Mouse (Mus musculus) neural tube, embryonic 11.5 days (tissue): ENCODE data around the gene Ppp1r3e. TPM values are rescaled to one million over a fixed set of nuclear protein-coding genes. Genes with fewer than 3 reads are reported as not detected.

Experiments used
- ATAC-seq: fragments of 200-750 bp; cut with Nextera tagmentation; 2 replicates; pipeline ENCODE4 v1.8.0; 2017; ENCODE audit warnings: moderate number of reproducible peaks, mild to moderate bottlenecking, moderate TSS enrichment, moderate library complexity; ENCODE audit not compliant: insufficient read depth, low FRiP score, low TSS enrichment
- DNase-seq: peaks from one replicate; pipeline ENCODE4 v3.0.0-alpha.2; 2015; ENCODE audit warnings: low spot score
- H3K27ac ChIP-seq: fragments of 300-500 bp; sonication (generic); 2 replicates; pipeline ENCODE4 v1.5.1; 2014; ENCODE audit warnings: low read depth, mild to moderate bottlenecking, low read length
- H3K27me3 ChIP-seq: fragments of 300-500 bp; sonication (generic); 2 replicates; pipeline ENCODE4 v1.6.1; 2014; ENCODE audit warnings: mild to moderate bottlenecking, low read length, mixed read lengths; ENCODE audit not compliant: control insufficient read depth, insufficient read depth
- H3K36me3 ChIP-seq: fragments of 300-500 bp; sonication (generic); 2 replicates; pipeline ENCODE4 v1.6.1; 2014; ENCODE audit warnings: mild to moderate bottlenecking, low read length, moderate library complexity, mixed read lengths; ENCODE audit not compliant: control insufficient read depth, insufficient read depth
- H3K4me1 ChIP-seq: fragments of 300-500 bp; sonication (generic); 2 replicates; pipeline ENCODE4 v1.6.1; 2014; ENCODE audit warnings: low read length, mixed read lengths; ENCODE audit not compliant: control insufficient read depth, insufficient read depth
- H3K4me2 ChIP-seq: fragments of 300-500 bp; sonication (generic); 2 replicates; pipeline ENCODE4 v1.6.1; 2014; ENCODE audit warnings: low read depth, mild to moderate bottlenecking, moderate library complexity
- H3K4me3 ChIP-seq: fragments of 300-500 bp; sonication (generic); 2 replicates; pipeline ENCODE4 v1.5.1; 2014; ENCODE audit warnings: low read depth, low read length
- H3K9ac ChIP-seq: fragments of 300-500 bp; sonication (generic); 2 replicates; pipeline ENCODE4 v1.6.1; 2014; ENCODE audit warnings: mild to moderate bottlenecking, low read length
- H3K9me3 ChIP-seq: fragments of 300-500 bp; sonication (generic); 2 replicates; pipeline ENCODE4 v1.6.1; 2016; ENCODE audit warnings: low read length; ENCODE audit not compliant: control insufficient read depth
- WGBS: fragments of 180-500 bp; shearing (Covaris S2); extraction: QIAGEN DNeasy Blood & Tissue Kit; methylation state at CpG from one replicate; pipeline ENCODE4 v1.1.7; 2014; 5-methylcytosine and 5-hydroxymethylcytosine counted together
- polyA plus RNA-seq: library from polyadenylated mRNA; unstranded; fragments of >200 nt; fragmentation: Nextera tagmentation; extraction: Ambion mirVana; gene quantifications from 2 replicates; pipeline ENCODE4 v1.2.1, GENCODE M21; 2014

Ppp1r3e gene
- 1.3 and 1.5 TPM in 2 replicates for polyA plus RNA-seq

DNA sequence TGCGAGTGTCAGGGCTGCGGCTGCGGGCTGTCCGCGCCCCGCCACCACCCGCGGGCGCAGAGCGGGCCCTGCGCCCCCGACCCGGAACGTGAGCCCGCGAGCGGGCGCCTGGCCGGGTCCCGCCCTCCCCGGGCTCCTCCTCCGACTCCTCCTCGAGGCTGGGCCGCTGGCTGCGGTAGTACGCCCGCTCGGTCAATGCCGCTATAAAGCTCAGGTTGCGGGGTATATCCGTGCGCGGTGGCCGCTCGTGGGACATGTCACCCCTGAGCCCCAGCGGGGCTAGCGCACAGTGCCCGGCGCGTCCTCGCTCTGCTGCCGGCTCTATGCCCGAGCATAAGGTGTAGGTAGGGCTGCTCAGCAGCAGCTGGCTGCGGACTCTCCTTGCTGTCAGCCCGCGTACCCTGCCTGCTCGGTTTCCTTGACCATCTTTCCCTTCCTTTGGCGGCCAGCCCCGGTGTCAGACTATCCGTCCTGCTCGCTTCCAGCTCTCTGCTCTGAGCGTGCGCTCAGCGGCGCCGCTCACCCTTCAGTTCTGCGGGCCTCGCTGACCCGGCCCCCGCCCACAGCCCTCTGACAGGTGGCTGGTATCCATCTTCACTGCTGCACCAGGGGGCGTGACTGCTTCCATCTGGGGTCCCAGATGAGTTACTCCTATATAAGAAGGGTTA lies at the start of gene Ppp1r3e:
Ppp1r3e (minus strand) TSS at position 503 of the 668 bp plus-strand sequence.
- Histone ChIP-seq H3K4me3 (peak within 1 kb of the TSS; percentile 67), H3K9me3 (no peaks in the 10 kb centered on the region), H3K27ac (peak within 1 kb of the TSS; percentile 67), H3K9ac (peak within 1 kb of the TSS; percentile 61), H3K27me3 (no peaks in the 10 kb centered on the region), H3K4me2 (peak within 1 kb of the TSS; percentile 99), H3K36me3 (no peaks in the 10 kb centered on the region), H3K4me1 (0 out of 2 replicates have a peak, but pooled peaks cover 6% of the 10 kb centered on the region)
- WGBS, result under 1% methylated on average over 54 of the region's 61 CpGs
- DNase-seq (peak; percentile 75), ATAC-seq (peak; percentile 66)

DNA sequence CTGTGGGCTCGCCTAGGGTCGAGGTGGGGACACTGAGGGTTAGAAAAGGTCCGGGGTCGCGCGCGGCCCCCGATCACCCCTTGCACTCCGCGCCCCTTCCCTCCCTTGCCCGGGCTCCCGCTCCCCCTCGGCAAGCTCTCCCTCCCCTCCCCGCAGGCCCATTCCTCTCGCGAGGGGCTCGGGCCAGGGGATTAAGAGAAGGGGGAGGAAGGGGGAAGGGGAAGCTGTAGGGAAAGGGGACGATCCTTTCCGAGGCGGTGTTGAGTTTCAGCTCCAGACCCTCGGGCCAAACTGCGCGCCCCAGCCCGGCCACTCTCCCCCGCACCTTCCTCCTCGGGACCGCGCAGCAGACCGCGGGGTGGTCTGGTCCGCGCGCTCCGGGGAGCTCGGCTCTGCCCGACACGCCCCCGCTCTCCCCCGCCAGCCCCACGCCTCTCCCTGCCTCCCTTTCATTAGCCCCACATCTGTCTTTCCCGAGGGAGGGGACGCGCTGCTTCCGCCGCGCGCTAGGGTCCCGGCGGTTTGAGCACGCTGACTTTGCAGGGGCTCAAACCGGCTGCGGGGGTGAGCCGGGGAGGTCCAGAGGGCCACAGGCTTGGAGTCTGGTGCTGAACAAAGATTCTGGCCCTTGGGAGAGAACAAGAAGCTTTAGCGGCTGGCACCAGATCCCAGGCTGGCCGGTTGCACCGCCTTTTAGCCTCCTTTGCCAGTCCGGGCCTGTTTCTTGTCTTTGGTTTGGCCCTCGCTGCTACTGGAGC lies 49.2 kb upstream of the Ppp1r3e start:
- Histone ChIP-seq H3K27me3 (no peaks in the 10 kb centered on the region), H3K4me2 (peak overlapping the region; percentile 95), H3K36me3 (peaks cover 7% of the 10 kb centered on the region), H3K4me1 (peaks cover 24% of the 10 kb centered on the region), H3K27ac (peak overlapping the region; percentile 96), H3K4me3 (peak overlapping the region; percentile 51), H3K9ac (peak overlapping the region; percentile 95), H3K9me3 (no peaks in the 10 kb centered on the region)
- ATAC-seq, result peak; percentile 64
- WGBS, result 0% methylated on average over 43 of the region's 58 CpGs
- peak; percentile 86 for DNase-seq

DNA sequence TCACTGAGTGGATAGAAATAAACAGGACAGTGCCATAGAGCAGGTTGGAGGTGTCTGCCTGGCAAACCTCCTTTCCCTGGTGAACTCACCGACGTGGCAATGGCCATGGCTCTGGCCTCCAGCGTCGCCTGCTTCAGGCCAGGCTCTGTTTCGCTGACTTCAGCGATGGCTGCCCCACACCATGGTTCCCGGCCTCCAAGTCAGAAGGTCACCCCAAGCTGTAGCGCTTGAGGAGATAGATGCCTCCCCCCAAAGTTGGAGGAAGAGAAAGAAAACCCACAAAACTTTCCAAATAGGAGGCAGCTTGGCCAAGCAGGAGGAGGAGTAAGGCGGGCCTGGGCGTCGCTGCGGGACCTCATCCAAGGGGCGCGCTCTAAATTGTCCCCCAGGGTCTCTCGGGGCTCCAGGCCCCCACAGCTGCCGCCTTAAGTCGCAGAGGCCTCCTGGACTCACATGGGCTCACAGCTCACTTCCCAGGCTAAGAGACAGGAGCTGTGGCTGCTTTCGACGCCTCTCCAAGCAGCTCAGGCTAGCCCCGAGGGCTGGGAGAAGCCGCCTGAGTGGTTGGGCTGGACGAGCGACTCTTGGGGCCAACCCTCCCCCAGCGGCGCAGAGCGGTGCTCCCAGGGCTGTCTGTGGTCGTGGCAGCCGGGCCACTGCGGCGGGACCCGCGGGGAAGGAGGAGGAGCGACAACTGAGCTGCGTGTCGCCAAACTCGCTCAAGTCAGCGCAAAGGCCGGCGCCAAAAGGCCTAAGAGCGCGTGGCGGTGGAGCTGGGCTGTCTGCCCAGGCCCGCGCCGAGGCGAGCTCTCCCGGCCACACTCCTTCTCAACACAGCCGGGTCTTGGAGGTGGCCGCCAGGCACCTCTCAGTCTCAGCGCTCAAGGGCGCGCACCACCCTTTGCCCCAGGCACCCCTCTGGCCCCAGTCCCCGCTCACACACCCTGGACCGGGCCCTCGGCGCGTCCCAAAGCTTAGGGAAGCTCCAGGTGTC lies 48.3 kb upstream of the Ppp1r3e start, which contains the start of gene Efs:
Efs (minus strand) TSS at position 778 of the 994 bp plus-strand sequence.
- peak; percentile 77 for DNase-seq
- peak within 1 kb of the TSS; percentile 95 for H3K9ac ChIP-seq
- WGBS, result under 1% methylated on average over 50 of the region's 57 CpGs
- peak; percentile 59 for ATAC-seq
- 0 out of 2 replicates have a peak, but pooled peaks cover 2% of the 10 kb centered on the region for H3K9me3 ChIP-seq
- H3K27me3 ChIP-seq, result no peaks in the 10 kb centered on the region
- peaks cover 7% of the 10 kb centered on the region for H3K36me3 ChIP-seq
- peaks cover 24% of the 10 kb centered on the region for H3K4me1 ChIP-seq
- peak within 1 kb of the TSS; percentile 96 for H3K27ac ChIP-seq
- H3K4me3 ChIP-seq, result peak within 1 kb of the TSS; percentile 51
- peak within 1 kb of the TSS; percentile 95 for H3K4me2 ChIP-seq

DNA sequence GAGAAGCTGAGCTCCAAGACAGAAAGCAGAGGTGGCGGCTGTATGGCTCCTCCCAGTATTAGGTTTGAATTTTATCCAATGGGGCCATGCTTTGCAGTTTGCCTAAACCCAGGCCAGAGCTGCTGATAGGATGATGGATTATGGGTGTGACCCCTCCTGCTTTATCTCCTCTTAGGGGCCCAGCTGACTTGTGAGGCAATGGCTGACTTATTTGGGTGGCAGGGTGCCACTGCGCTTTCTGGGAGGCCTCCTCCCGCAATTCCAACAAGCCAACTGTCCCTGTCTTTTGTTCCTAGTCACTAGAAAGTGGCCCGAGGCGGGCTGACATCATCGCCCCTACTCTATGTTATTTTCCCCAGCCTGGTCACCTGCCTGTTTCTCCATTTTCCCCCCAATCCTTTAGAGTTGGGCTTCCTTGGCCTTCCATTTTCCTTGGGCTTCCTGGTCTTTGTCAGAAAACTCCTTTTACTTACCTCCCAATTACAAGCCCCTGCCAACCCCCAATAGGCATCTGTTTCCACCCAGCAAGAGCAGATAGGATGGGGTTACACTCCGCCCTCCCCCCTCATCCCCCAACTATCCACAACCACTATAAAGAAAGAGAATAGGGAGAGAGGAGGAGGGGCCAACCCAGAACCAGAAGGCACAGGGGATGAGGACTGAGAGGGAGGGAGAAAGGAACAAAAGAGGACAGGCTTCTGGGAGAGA lies 47.4 kb upstream of the Ppp1r3e start:
- WGBS, result 8% methylated on average over 7 of the region's 7 CpGs

DNA sequence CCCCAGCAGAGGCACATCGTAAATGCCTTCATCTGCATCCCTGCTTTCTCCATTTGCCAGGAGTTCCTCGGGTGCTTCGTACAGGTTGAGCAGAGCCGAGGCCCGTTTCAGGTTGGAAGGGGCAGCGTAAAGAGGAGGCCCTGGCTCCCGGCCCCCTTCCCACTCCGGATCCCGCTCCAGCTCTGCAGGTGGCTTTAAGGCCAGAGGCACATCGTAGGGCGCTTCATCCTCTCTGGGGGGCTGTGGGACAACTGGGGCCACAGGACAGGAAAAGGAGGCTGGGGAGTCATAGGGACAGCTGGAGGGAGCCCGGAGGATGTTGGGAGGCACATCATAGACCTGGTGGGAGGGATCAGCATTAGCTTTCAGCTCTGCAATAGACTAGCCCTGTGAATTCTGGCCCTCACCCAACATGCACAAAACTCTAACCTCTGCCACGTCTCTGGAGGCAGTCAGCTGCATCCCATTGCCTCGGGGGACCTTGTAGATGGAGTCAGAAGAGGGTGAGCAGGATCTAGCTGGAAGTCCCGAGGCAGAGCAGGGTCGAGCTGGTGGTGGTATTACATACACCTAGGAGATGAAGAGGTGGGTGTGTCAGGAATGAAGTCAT lies 42.8 kb upstream of the Ppp1r3e start:
- H3K36me3 ChIP-seq, result peaks cover 23% of the 10 kb centered on the region
- DNase-seq (no peak), ATAC-seq (no peak)
- H3K9ac ChIP-seq, result no peak overlapping the region
- H3K27me3 ChIP-seq, result no peaks in the 10 kb centered on the region
- H3K4me3 ChIP-seq, result no peak overlapping the region
- no peak overlapping the region for H3K4me2 ChIP-seq
- no peak overlapping the region for H3K27ac ChIP-seq
- WGBS, result 96% methylated on average over 16 of the region's 16 CpGs
- peaks cover 8% of the 10 kb centered on the region for H3K4me1 ChIP-seq
- H3K9me3 ChIP-seq, result 0 out of 2 replicates have a peak, but pooled peaks cover 2% of the 10 kb centered on the region

More for the DNA sequence above, 47.4 kb upstream of the Ppp1r3e start:
- Histone ChIP-seq H3K36me3 (peaks cover 13% of the 10 kb centered on the region), H3K4me2 (peak overlapping the region; percentile 95), H3K27me3 (no peaks in the 10 kb centered on the region), H3K4me3 (peak overlapping the region; percentile 51), H3K27ac (peak overlapping the region; percentile 96), H3K9ac (peak overlapping the region; percentile 95), H3K9me3 (0 out of 2 replicates have a peak, but pooled peaks cover 2% of the 10 kb centered on the region), H3K4me1 (peaks cover 24% of the 10 kb centered on the region)
- ATAC-seq (peak; percentile 62), DNase-seq (peak; percentile 59)

DNA sequence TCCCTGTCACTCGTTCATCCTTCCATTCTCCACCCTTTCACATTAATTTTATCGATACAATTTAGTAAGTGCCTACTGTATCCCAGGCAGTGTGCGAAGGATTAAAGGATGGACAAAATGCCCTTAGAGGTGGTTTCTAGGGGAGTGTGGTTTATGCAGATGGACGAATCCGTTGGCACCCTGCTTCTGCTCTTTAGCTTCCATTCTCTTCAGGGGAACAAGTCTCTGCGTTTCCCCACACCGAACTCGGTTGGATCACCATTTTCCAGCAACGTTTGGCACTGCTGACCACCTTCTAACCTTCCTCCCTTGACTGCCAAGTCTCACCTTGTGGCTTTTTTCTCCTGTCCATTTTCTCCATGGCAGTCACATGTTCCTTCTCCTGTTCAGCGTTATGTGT lies 36.0 kb upstream of the Ppp1r3e start:
- Histone ChIP-seq H3K4me3 (peak overlapping the region; percentile 90), H3K27ac (peak overlapping the region; percentile 54), H3K9me3 (no peaks in the 10 kb centered on the region), H3K4me1 (peaks cover 6% of the 10 kb centered on the region), H3K36me3 (peaks cover 7% of the 10 kb centered on the region; the same call in 1 of the 2 replicates), H3K4me2 (peak overlapping the region; percentile 100), H3K9ac (peak overlapping the region; percentile 92), H3K27me3 (no peaks in the 10 kb centered on the region)
- WGBS, result 17% methylated on average over 10 of the region's 10 CpGs
- ATAC-seq, result no peak
- no peak for DNase-seq

DNA sequence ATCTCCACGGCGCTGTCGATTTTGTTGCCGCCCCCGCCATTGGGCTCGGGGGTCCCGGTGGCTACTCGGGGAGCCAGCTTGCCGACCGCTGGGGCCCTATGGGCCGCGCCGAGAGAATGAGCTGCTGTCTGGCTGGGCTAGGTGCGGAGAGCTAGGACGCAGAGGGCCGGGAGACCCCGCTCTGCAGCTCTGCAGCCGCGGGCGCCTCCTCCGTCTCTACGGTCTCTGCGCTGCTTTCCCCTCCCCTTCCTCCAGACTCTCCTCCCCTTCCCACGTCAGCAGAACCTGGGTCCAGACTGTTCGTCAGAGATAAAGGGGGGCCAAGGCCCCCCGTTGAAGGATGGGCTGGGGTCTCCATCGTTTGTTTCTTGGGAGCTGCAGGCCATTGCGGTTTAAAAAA lies 35.5 kb upstream of the Ppp1r3e start, which contains the start of gene Slc22a17:
Slc22a17 (minus strand) TSS at position 247 of the 400 bp plus-strand sequence.
- Histone ChIP-seq H3K27ac (peak within 1 kb of the TSS; percentile 54), H3K9me3 (no peaks in the 10 kb centered on the region), H3K4me1 (peaks cover 6% of the 10 kb centered on the region), H3K36me3 (peaks cover 7% of the 10 kb centered on the region; the same call in 1 of the 2 replicates), H3K4me2 (peak within 1 kb of the TSS; percentile 100), H3K9ac (peak within 1 kb of the TSS; percentile 92), H3K27me3 (no peaks in the 10 kb centered on the region), H3K4me3 (peak within 1 kb of the TSS; percentile 90)
- WGBS, result under 1% methylated on average over 28 of the region's 28 CpGs
- DNase-seq (peak; percentile 87), ATAC-seq (peak; percentile 89)
